ENCODE assay signal across 13 mouse cellular contexts in genomic region chr5:136637872-136638271, GRCm38 (mm10). TPM values are rescaled to one million over a fixed set of nuclear protein-coding genes. Genes with fewer than 3 reads are reported as not detected.
DNase-seq lines count a peak whose midpoint lies in the region; ATAC-seq and TF ChIP-seq lines count a peak whose summit lies in the region.
"Had no signal": no experiment of that assay in that cellular context is flagged by ENCODE, and none has a peak within 500 bp of the region (broad histone marks: within the 10 kb centered on the region; RNA-seq: fewer than 3 reads in every experiment).

No protein-coding gene starts in this region.

- no peaks in the 10 kb centered on the region for H3K9me3 ChIP-seq in hindbrain, postnatal 0 days (ENCODE audit: low read length)
- no peaks in the 10 kb centered on the region for H3K9me3 ChIP-seq in hindbrain, embryonic 11.5 days (ENCODE audit: control insufficient read depth, low read length)

- H3K27ac ChIP-seq in hindbrain, postnatal 0 days, result no peak overlapping the region
- H3K27ac ChIP-seq in hindbrain, embryonic 11.5 days (ENCODE audit: low read depth, low read length), result no peak overlapping the region

- 58% methylated on average over 11 of the region's 11 CpGs for WGBS in hindbrain, postnatal 0 days
- WGBS in hindbrain, embryonic 11.5 days, result 69% methylated on average over 11 of the region's 11 CpGs

- no peaks in the 10 kb centered on the region for H3K36me3 ChIP-seq in hindbrain, postnatal 0 days (ENCODE audit: insufficient read depth, low read length)
- no peaks in the 10 kb centered on the region for H3K36me3 ChIP-seq in hindbrain, embryonic 11.5 days (ENCODE audit: control insufficient read depth, insufficient read depth, low read length)

- no peak overlapping the region for H3K9ac ChIP-seq in hindbrain, postnatal 0 days (replicated peaks; ENCODE audit: low read length)
- no peak overlapping the region for H3K9ac ChIP-seq in hindbrain, embryonic 11.5 days (ENCODE audit: low read depth, low read length)

- no peak for TF ChIP-seq CTCF in hindbrain, postnatal 0 days (IDR thresholded peaks at IDR 0.05; ENCODE audit: low read depth)

- ATAC-seq in hindbrain, postnatal 0 days, result no peak
- ATAC-seq in hindbrain, embryonic 11.5 days (ENCODE audit: low FRiP score), result no peak
- no peak for ATAC-seq in granulocyte monocyte progenitor cell, adult 5-6 weeks (replicated peaks; ENCODE audit: poor library complexity, severe bottlenecking)
- ATAC-seq in cerebellum, adult (ENCODE audit: insufficient number of reproducible peaks, low FRiP score, low TSS enrichment), result no peak
- ATAC-seq: CD4-positive, CD25-positive, alpha-beta regulatory T cell, adult 4 months had no signal

- H3K4me2 ChIP-seq in hindbrain, postnatal 0 days (ENCODE audit: low read depth, low read length), result no peak overlapping the region
- H3K4me2 ChIP-seq in hindbrain, embryonic 11.5 days (replicated peaks; ENCODE audit: low read depth, low read length), result no peak overlapping the region
- H3K4me2 ChIP-seq: heart, embryonic 11.5 days had no signal

- H3K4me3 ChIP-seq in hindbrain, postnatal 0 days (ENCODE audit: low read length), result no peak overlapping the region
- no peak overlapping the region for H3K4me3 ChIP-seq in hindbrain, embryonic 11.5 days (ENCODE audit: low read depth, low read length)

- peak; percentile 24 for DNase-seq in hindbrain, postnatal 0 days (ENCODE audit: low spot score)
- no peak for DNase-seq in hindbrain, embryonic 11.5 days (ENCODE audit: low spot score)
- DNase-seq in brain, adult 2 months (ENCODE audit: low read depth, low spot score), result peak; percentile 71
- DNase-seq in layer of hippocampus, adult 18-20 months (ENCODE audit: low spot score in 2 of 2), result peak; percentile 7 to 45
- DNase-seq in right cerebral cortex, adult 2 months (ENCODE audit: low spot score in 2 of 2), result peak; percentile 49 to 53
- no peak for DNase-seq in cerebellum, postnatal 36 days
- DNase-seq: adrenal gland, postnatal 36 days had no signal

- H3K4me1 ChIP-seq in hindbrain, postnatal 0 days (ENCODE audit: insufficient read depth, low read length), result 0 out of 2 replicates have a peak, but pooled peaks cover 4% of the 10 kb centered on the region
- H3K4me1 ChIP-seq in hindbrain, embryonic 11.5 days (replicated peaks; ENCODE audit: control insufficient read depth, insufficient read depth, low read length), result no peaks in the 10 kb centered on the region

- H3K27me3 ChIP-seq in hindbrain, postnatal 0 days (ENCODE audit: insufficient read depth, low read length), result no peaks in the 10 kb centered on the region
- H3K27me3 ChIP-seq in hindbrain, embryonic 11.5 days (ENCODE audit: control insufficient read depth, insufficient read depth, low read length), result no peaks in the 10 kb centered on the region

RNA-seq across cellular contexts. Expression of gene Myl10, which starts 55.1 kb away (rescaled TPM):
- not detected in 2 replicates for total RNA-seq in hindbrain, postnatal 0 days (2014; rRNA removed)
- not detected in 2 replicates for polyA plus RNA-seq in hindbrain, postnatal 0 days (2015; fragmentation: Nextera tagmentation; extraction: Ambion mirVana)
- not detected in 2 replicates for polyA plus RNA-seq in hindbrain, embryonic 11.5 days (2014; fragmentation: Nextera tagmentation; extraction: Ambion mirVana)
- total RNA-seq in layer of hippocampus, adult 18-20 months (2021), result not detected
- not detected in 2 replicates for total RNA-seq in granulocyte monocyte progenitor cell, adult 5-6 weeks (2014; fragmentation: Nextera tagmentation)
- total RNA-seq in granulocyte monocyte progenitor cell, adult 5-6 weeks (2017), result not detected in 2 replicates
- total RNA-seq: adrenal gland, postnatal 36 days had no signal
- polyA plus RNA-seq: heart, embryonic 11.5 days; limb, embryonic 11.5 days; neural tube, embryonic 14.5 days had no signal

Comparison
In these comparisons a context has a peak if more than half of its experiments do, and no peak if none do; other contexts are left out.
1. DNase-seq: peak in hindbrain, postnatal 0 days (single experiment), brain, adult 2 months (single experiment), layer of hippocampus, adult 18-20 months (2 of 2) and right cerebral cortex, adult 2 months (2 of 2); none in hindbrain, embryonic 11.5 days (single experiment) and cerebellum, postnatal 36 days (0 of 2).